Mouse (Mus musculus) monocyte, adult 2 months (primary cell): ENCODE measurements around the gene Mdm1.
"Not testable (repeated sequence)": the region's sequence is repeated elsewhere in the genome, so short reads cannot be mapped to it uniquely, and the experiment has no call there.

Experiments
- DNase-seq, 2 experiments: peaks; one replicate each; pipeline ENCODE4 v3.0.0; 2022; ENCODE audit warnings: low spot score in 2 of 2, low read depth in 1 of 2

Gene Mdm1

GRCm38 (mm10) chr10:118215719-118216393 lies 74.2 kb downstream of the Mdm1 start:
- not testable (repeated sequence) for DNase-seq
